Comparison of ENCODE assay signal across 17 mouse cellular contexts in the genomic region with DNA sequence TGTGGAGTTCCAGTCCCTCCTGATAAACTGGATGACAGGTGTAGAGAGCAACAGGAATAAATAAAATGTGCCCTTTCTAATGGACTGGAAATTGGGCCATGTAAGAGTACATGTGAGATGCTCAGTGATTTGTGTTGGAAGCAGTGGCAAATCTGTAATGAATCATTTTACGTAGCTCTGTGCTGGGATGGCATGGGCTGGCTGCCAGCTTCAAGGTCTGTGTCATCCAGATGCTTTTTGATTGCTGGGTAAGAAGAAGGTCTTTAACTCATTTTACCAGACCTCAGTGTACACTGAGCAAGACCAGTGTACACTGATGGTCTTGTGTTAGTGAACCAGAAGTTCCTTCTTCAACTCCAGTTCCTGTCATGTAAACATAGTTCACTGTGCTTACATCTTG.
"Had no signal": no experiment of that assay in that cellular context is flagged by ENCODE, and none has a peak within 500 bp of the region (broad histone marks: within the 10 kb centered on the region; RNA-seq: fewer than 3 reads in every experiment).

No protein-coding gene starts in this region.

- H3K27me3 ChIP-seq: midbrain, embryonic 12.5 days; neural tube, embryonic 13.5 days; neural tube, embryonic 15.5 days; stomach, embryonic 15.5 days had no signal

- DNase-seq: lung, adult 18-20 months; lung, embryonic 14.5 days; lung, postnatal 10 days; lung, postnatal 4 days; midbrain, embryonic 14.5 days; right cerebral cortex, postnatal 14 days; thymus, adult 2 months; thymus, postnatal 25 days; thymus, postnatal 4 days had no signal

- H3K9ac ChIP-seq: lung, embryonic 14.5 days; midbrain, embryonic 12.5 days; neural tube, embryonic 13.5 days; neural tube, embryonic 15.5 days; stomach, embryonic 15.5 days had no signal

- H3K4me3 ChIP-seq: midbrain, embryonic 10.5 days; midbrain, embryonic 12.5 days; myocyte; neural tube, embryonic 13.5 days; neural tube, embryonic 15.5 days; stomach, embryonic 15.5 days had no signal

- H3K4me1 ChIP-seq: neural tube, embryonic 15.5 days; stomach, embryonic 15.5 days had no signal

- H3K9me3 ChIP-seq: midbrain, embryonic 10.5 days; midbrain, embryonic 12.5 days; neural tube, embryonic 13.5 days; neural tube, embryonic 15.5 days; stomach, embryonic 15.5 days had no signal

- ATAC-seq: midbrain, embryonic 16.5 days had no signal

- H3K36me3 ChIP-seq: midbrain, embryonic 10.5 days; midbrain, embryonic 12.5 days; neural tube, embryonic 13.5 days; neural tube, embryonic 15.5 days; stomach, embryonic 15.5 days had no signal

- H3K4me2 ChIP-seq: lung, embryonic 14.5 days; midbrain, embryonic 12.5 days; neural tube, embryonic 13.5 days; neural tube, embryonic 15.5 days; stomach, embryonic 15.5 days had no signal

- H3K27ac ChIP-seq: midbrain, embryonic 10.5 days; midbrain, embryonic 12.5 days; neural tube, embryonic 13.5 days; neural tube, embryonic 15.5 days; stomach, embryonic 15.5 days; stomach, postnatal 0 days had no signal
